Mouse (Mus musculus): Measurements from ENCODE around the gene Fign. TPM values are rescaled to one million over a fixed set of nuclear protein-coding genes. Genes with fewer than 3 reads are reported as not detected.
A peak's percentile ranks its signal among the peaks of the same experiment; 100 is the strongest.

Fign gene
- polyA plus RNA-seq, 1 experiment from 2014 or later: 3.9 TPM

DNA sequence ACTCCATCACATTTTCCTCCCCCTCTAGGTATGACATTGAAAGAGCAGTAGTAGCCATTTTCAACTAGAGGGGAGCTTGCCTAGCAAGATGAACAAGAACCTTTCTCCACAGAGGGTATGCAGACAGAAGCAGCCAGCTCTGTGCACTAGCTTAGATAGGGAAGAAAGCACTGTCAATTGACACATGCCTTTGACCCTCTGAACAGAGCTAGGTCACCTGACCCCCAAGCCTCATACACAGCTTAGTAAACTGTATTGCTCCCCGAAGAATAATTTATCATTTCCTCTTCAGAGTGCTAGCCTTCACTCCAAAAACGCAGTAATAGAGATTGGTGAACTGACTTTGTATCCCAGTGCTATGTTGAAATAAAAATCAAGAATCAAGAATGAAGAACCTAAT is 49.7 kb downstream of the Fign start:
- no peaks in the 10 kb centered on the region for H3K36me3 ChIP-seq
- no peak overlapping the region for H3K27ac ChIP-seq
- no peaks in the 10 kb centered on the region for H3K4me1 ChIP-seq
- H3K9ac ChIP-seq: no peak overlapping the region
- no peak overlapping the region for H3K4me2 ChIP-seq
- WGBS: 78% methylated on average over 2 of the region's 2 CpGs
- no peak overlapping the region for H3K4me3 ChIP-seq
- H3K27me3 ChIP-seq: no peaks in the 10 kb centered on the region
- ATAC-seq (ENCODE audit: insufficient number of reproducible peaks, insufficient read depth, low FRiP score, low TSS enrichment, low read depth): no peak
- H3K9me3 ChIP-seq: no peaks in the 10 kb centered on the region

DNA sequence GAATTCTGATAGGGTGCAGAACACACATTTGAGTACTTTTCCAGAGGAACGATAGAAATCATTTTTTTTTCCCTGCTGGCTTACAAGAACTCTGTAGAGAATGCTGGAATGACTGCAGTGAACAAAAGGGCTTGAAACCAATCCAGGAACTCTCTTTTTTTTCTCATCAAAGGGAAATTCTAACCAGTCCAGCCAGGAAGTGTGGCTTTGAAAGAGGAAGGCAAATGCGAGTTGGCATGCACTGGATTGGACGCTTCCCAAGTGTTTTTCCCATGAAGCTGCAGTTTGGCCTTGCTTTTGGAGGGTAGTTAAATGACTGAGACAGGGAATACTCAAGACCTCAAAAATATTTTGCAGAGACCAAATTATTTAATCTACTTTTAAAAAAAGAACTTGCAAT is 54.7 kb downstream of the Fign start:
- no peak for ATAC-seq (ENCODE audit: insufficient number of reproducible peaks, insufficient read depth, low FRiP score, low TSS enrichment, low read depth)
- Histone ChIP-seq H3K4me2 (no peak overlapping the region), H3K27me3 (no peaks in the 10 kb centered on the region), H3K4me1 (peaks cover 6% of the 10 kb centered on the region; the same call in 1 of the 2 replicates), H3K36me3 (no peaks in the 10 kb centered on the region), H3K9ac (no peak overlapping the region), H3K27ac (peak overlapping the region; percentile 7; the same call in 1 of the 2 replicates), H3K4me3 (no peak overlapping the region), H3K9me3 (no peaks in the 10 kb centered on the region)
- WGBS: 35% methylated on average over 3 of the region's 3 CpGs

DNA sequence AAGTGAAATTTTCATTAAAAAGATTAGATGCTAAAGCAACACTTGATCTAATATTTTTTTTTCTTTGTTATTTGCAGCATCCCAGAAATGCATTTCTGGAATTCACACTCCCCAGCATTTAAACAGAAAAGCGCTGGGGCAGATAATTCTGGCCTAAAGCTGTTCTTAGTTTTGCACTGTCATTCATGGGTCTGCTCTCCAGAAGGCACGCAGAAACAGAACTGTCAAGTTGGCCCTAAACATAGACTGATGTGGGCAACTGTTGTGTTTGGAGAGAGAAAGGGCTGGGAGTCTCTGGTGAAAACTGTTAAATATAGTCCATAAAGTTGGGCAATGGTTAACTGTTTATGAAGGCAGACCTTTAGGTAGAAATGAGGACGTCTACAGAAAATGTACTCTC is 62.4 kb downstream of the Fign start:
- 42% methylated on average over 3 of the region's 3 CpGs for WGBS
- no peaks in the 10 kb centered on the region for H3K27me3 ChIP-seq
- H3K4me3 ChIP-seq: no peak overlapping the region
- H3K9me3 ChIP-seq: no peaks in the 10 kb centered on the region
- H3K4me1 ChIP-seq: no peaks in the 10 kb centered on the region
- no peak overlapping the region for H3K27ac ChIP-seq
- H3K36me3 ChIP-seq: no peaks in the 10 kb centered on the region
- H3K9ac ChIP-seq: no peak overlapping the region
- no peak overlapping the region for H3K4me2 ChIP-seq
- no peak for ATAC-seq (ENCODE audit: insufficient number of reproducible peaks, insufficient read depth, low FRiP score, low TSS enrichment, low read depth)

DNA sequence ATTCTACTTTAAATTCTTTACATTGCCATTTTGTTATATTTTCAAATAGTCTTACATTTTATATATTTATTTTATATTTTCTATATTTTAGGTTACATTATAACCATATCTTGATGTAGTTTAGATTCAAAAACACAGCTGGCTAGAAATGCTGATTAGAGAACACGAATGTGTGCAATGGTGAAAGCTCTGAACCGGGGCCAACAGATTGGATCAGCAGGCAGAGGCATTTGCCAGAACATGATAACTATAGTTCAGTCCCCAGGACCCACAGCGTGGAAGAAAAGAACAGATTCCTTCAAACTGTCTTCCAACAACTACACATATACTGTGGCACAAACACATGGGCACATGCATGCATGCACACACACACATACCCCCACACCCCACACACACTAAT is 64.0 kb downstream of the Fign start:
- Histone ChIP-seq H3K4me3 (no peak overlapping the region), H3K9me3 (no peaks in the 10 kb centered on the region), H3K9ac (no peak overlapping the region), H3K4me2 (no peak overlapping the region), H3K36me3 (no peaks in the 10 kb centered on the region), H3K4me1 (no peaks in the 10 kb centered on the region), H3K27ac (no peak overlapping the region), H3K27me3 (no peaks in the 10 kb centered on the region)
- ATAC-seq (ENCODE audit: insufficient number of reproducible peaks, insufficient read depth, low FRiP score, low TSS enrichment, low read depth): no peak
- 80% methylated on average over 3 of the region's 3 CpGs for WGBS

DNA sequence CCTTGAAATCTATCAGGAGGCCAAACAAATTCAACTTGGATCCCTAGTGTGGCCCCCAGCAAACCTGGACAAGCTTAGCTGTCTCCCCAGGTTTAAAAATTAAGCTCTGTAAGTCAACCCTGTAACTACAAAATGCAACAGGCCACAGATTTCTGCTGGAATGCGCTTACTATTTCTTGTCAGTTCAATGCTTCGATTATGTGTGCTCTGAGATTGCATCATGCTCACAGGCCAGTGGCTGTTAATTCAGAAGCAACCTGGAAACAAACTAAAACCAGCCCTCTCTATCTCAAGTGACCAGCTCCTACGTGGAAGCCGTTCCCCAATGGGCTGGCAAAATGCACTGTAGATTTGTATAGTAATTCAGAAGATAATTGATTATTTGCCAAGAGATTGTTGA is 71.9 kb downstream of the Fign start:
- H3K4me1 ChIP-seq: no peaks in the 10 kb centered on the region
- ATAC-seq (ENCODE audit: insufficient number of reproducible peaks, insufficient read depth, low FRiP score, low TSS enrichment, low read depth): no peak
- H3K9me3 ChIP-seq: no peaks in the 10 kb centered on the region
- 60% methylated on average over 4 of the region's 4 CpGs for WGBS
- no peaks in the 10 kb centered on the region for H3K27me3 ChIP-seq
- H3K36me3 ChIP-seq: no peaks in the 10 kb centered on the region
- H3K27ac ChIP-seq: no peak overlapping the region
- H3K9ac ChIP-seq: no peak overlapping the region
- no peak overlapping the region for H3K4me3 ChIP-seq
- no peak overlapping the region for H3K4me2 ChIP-seq

DNA sequence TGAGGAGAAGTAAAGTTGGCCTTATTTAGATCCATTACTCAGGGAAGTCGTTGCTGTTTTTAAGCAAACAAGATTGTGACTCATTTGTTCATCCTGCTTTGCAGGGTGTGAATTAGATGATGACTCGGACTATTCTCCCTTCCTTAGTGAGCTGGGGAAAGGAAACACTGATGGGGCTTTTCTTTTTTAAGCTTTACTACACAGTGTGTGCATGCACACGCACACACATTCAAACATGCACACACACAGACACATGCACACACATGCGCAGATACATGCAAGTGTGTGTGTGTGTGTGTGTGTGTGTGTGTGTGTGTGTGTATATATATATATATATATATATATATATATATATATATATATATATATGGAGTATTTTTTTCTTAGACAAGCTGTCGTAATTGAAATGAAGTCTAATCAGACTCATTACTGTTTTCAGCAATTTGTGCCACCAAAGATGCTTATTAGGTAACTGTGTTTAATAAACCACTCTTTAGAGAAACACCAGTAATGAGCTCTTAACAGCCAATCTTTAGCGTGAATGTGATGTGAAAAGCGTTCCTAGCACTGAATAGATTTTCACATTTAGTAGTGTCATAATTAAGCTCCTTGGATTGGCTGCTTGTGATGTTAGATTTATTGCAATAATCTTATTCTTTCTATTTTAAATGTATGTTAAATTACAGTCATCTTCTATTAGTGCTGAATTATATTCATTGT is 103.4 kb downstream of the Fign start:
- H3K27ac ChIP-seq: no peak overlapping the region
- H3K36me3 ChIP-seq: no peaks in the 10 kb centered on the region
- no peak overlapping the region for H3K9ac ChIP-seq
- H3K4me1 ChIP-seq: no peaks in the 10 kb centered on the region
- H3K27me3 ChIP-seq: no peaks in the 10 kb centered on the region
- H3K4me3 ChIP-seq: no peak overlapping the region
- H3K9me3 ChIP-seq: no peaks in the 10 kb centered on the region
- H3K4me2 ChIP-seq: no peak overlapping the region
- WGBS: 88% methylated on average over 7 of the region's 7 CpGs
- ATAC-seq (ENCODE audit: insufficient number of reproducible peaks, insufficient read depth, low FRiP score, low TSS enrichment, low read depth): no peak

DNA sequence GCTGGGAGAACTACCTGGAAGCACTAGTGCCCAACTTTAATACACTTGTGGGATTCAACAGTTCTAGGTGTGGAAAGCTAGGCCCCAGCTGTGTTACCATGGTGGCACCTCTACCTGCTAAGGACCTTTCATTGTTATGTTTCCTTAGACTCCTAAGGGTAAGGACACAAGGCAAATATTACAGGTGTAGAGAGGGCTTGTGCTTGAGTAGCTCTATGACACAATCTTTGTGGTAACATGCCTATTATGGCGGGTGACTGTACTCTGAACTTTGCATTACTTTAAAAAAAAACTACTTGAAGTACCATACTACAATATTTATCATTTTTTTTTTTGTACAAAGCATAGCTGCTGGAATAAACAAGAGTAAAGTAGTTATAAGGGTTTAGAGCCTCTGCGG is 112.4 kb downstream of the Fign start:
- no peak for ATAC-seq (ENCODE audit: insufficient number of reproducible peaks, insufficient read depth, low FRiP score, low TSS enrichment, low read depth)
- Histone ChIP-seq H3K4me1 (peaks cover 5% of the 10 kb centered on the region; the same call in 1 of the 2 replicates), H3K4me3 (no peak overlapping the region), H3K27ac (no peak overlapping the region), H3K36me3 (peaks cover 2% of the 10 kb centered on the region; the same call in 1 of the 2 replicates), H3K4me2 (no peak overlapping the region), H3K9ac (no peak overlapping the region), H3K27me3 (no peaks in the 10 kb centered on the region), H3K9me3 (no peaks in the 10 kb centered on the region)
- WGBS: 90% methylated on average over 2 of the region's 2 CpGs

DNA sequence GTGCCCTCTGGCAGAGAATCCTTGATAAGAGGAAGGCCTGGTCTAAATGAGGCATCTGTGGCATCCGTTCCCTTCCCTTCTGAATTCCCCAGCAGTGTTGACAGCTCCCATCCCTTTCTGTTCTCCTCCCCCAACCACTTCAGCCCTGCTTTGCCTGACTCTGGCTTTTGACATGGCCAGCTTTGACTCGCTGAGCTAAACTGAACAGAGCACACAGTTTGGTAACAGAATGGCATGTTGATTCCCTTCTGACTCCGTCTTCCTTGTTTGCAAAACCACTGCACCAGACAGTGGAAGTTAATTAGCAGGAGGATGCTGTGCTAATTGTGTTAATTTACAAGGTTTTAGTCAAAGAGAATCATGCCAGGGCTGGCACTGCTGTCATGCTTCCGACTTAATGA is 115.5 kb downstream of the Fign start:
- no peaks in the 10 kb centered on the region for H3K9me3 ChIP-seq
- no peak overlapping the region for H3K4me2 ChIP-seq
- no peak for ATAC-seq (ENCODE audit: insufficient number of reproducible peaks, insufficient read depth, low FRiP score, low TSS enrichment, low read depth)
- no peaks in the 10 kb centered on the region for H3K27me3 ChIP-seq
- H3K4me1 ChIP-seq: peaks cover 5% of the 10 kb centered on the region; the same call in 1 of the 2 replicates
- WGBS: 27% methylated on average over 4 of the region's 4 CpGs
- H3K4me3 ChIP-seq: no peak overlapping the region
- peaks cover 20% of the 10 kb centered on the region for H3K36me3 ChIP-seq
- H3K9ac ChIP-seq: no peak overlapping the region
- no peak overlapping the region for H3K27ac ChIP-seq

DNA sequence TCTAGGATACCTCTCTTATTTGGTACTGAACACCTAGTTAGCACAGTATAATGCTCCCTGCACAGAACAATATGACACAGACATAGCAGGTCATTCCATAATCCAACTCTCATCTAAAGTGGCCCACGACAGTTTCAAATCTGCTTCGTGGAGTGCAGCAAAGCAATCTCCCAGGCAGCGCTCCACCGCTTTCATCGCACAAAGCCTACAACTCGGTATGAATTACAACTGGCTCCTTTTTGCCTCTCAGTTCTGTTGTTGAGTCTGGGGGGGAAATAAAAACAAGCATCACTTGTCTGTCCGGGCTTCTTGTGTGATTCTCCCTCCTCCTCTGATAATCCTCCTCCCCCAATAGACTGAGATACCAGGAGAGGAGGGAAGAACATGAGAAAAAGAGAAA is 116.4 kb downstream of the Fign start:
- peaks cover 20% of the 10 kb centered on the region for H3K36me3 ChIP-seq
- H3K27ac ChIP-seq: no peak overlapping the region
- peaks cover 5% of the 10 kb centered on the region; the same call in 1 of the 2 replicates for H3K4me1 ChIP-seq
- no peak overlapping the region for H3K4me2 ChIP-seq
- no peaks in the 10 kb centered on the region for H3K9me3 ChIP-seq
- no peak for ATAC-seq (ENCODE audit: insufficient number of reproducible peaks, insufficient read depth, low FRiP score, low TSS enrichment, low read depth)
- no peak overlapping the region for H3K4me3 ChIP-seq
- H3K27me3 ChIP-seq: no peaks in the 10 kb centered on the region
- H3K9ac ChIP-seq: no peak overlapping the region
- WGBS: 54% methylated on average over 7 of the region's 7 CpGs

DNA sequence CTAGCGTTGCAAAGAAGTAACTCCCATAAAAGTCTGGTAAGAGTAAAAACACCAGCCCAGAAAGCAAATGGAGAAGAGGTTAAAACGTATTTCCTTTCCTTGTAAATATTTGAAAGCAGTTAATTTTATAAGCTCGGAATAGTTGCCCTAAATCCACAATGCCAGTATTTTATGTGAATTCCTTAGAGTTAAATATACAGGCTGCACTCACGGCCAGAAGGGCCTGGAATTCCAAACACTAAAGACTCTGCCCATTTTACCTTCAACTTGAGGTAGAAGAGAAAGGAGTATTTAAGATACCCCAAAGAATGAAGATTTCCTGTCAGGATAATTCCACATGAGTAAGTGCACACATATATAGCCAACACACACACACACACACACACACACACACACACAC is 128.2 kb downstream of the Fign start:
- H3K4me2 ChIP-seq: no peak overlapping the region
- peaks cover 10% of the 10 kb centered on the region for H3K4me1 ChIP-seq

DNA sequence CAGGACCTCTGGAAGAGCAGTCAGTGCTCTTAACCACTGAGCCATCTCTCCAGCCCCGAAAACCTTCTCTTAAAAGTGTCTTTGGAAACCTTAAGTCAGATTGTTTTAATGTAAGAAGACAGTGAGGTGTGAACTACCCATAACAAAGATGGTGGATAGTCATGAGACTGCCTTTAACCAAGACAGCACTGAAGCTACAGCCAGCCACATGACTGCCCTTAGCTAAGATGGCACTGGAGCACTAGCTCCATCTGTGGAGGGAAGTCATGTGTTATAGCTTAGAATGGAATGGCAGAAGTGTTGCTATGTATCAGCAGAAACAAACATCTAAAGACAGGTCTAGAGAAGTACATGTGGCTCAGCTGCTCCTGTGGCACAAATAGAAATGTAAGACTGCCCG is 166.8 kb downstream of the Fign start:
- H3K4me2 ChIP-seq: no peak overlapping the region
- H3K4me3 ChIP-seq: no peak overlapping the region
- H3K36me3 ChIP-seq: no peaks in the 10 kb centered on the region
- no peak for ATAC-seq (ENCODE audit: insufficient number of reproducible peaks, insufficient read depth, low FRiP score, low TSS enrichment, low read depth)
- no peak overlapping the region for H3K9ac ChIP-seq
- no peak overlapping the region for H3K27ac ChIP-seq
- no peaks in the 10 kb centered on the region for H3K27me3 ChIP-seq
- no peaks in the 10 kb centered on the region for H3K4me1 ChIP-seq
- H3K9me3 ChIP-seq: no peaks in the 10 kb centered on the region
- 86% methylated on average over 2 of the region's 2 CpGs for WGBS

More for the DNA sequence above, 128.2 kb downstream of the Fign start:
- no peak for ATAC-seq (ENCODE audit: insufficient number of reproducible peaks, insufficient read depth, low FRiP score, low TSS enrichment, low read depth)
- no peak overlapping the region for H3K9ac ChIP-seq
- H3K36me3 ChIP-seq: no peaks in the 10 kb centered on the region
- no peak overlapping the region for H3K4me3 ChIP-seq
- no peaks in the 10 kb centered on the region for H3K9me3 ChIP-seq
- no peak overlapping the region for H3K27ac ChIP-seq
- WGBS: 41% methylated on average over 4 of the region's 4 CpGs
- H3K27me3 ChIP-seq: no peaks in the 10 kb centered on the region

DNA sequence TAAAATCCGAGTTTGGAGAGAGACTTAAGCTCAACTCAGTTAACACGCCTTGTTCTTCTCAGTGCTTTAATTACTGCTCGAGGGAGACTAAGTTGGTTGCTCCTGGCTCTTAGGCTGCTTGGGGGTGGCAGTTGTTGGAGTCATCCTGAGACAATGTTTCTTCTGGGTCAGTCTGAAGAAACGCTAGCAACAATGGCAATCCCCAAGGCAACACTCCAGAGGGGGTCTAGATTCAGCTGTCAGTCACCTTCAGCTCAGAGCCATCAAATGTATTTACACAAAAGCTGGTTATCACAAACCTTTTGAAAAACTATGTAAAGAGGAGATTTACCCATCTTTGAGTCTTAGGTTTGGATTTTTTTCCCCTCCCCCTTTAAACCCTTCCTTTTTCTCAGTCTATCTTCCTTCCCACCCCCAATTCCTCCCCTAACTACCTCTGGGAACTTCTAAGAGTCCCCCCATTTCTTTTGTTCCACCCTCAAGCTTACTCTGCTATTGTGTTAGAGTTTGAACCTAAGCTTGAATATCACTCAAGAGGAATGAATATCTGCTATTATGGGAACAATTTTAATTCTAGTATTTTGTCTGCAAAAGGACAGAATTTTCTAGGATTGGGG is 171.2 kb downstream of the Fign start:
- Histone ChIP-seq H3K36me3 (no peaks in the 10 kb centered on the region), H3K4me3 (no peak overlapping the region), H3K9me3 (no peaks in the 10 kb centered on the region), H3K4me1 (no peaks in the 10 kb centered on the region), H3K9ac (no peak overlapping the region), H3K4me2 (no peak overlapping the region), H3K27ac (no peak overlapping the region), H3K27me3 (no peaks in the 10 kb centered on the region)
- 16% methylated on average over 4 of the region's 4 CpGs for WGBS
- ATAC-seq (ENCODE audit: insufficient number of reproducible peaks, insufficient read depth, low FRiP score, low TSS enrichment, low read depth): no peak
